ENCODE assay signal across 8 mouse cellular contexts in genomic region chr3:144628005-144628914, GRCm38 (mm10). TPM values are rescaled to one million over a fixed set of nuclear protein-coding genes. Genes with fewer than 3 reads are reported as not detected.
DNase-seq lines count a peak whose midpoint lies in the region; ATAC-seq and TF ChIP-seq lines count a peak whose summit lies in the region.
"Had no signal": no experiment of that assay in that cellular context is flagged by ENCODE, and none has a peak within 500 bp of the region (broad histone marks: within the 10 kb centered on the region; RNA-seq: fewer than 3 reads in every experiment).

No protein-coding gene starts in this region.

- peak; percentile 32 for DNase-seq in CD4-positive helper T cell, adult 2 months (ENCODE audit: low read depth, low spot score)
- DNase-seq in G1E (ENCODE audit: low spot score), result peak; percentile 73
- no peak for DNase-seq in embryo, embryonic 10.5 days (ENCODE audit: low spot score)
- DNase-seq in cerebellum, adult 8-10 months, result no peak
- DNase-seq in embryo, embryonic 10 days (ENCODE audit: low spot score), result no peak
- DNase-seq: lung, adult 18-20 months had no signal

- peaks cover 49% of the 10 kb centered on the region for H3K4me1 ChIP-seq in G1E (ENCODE audit: insufficient read depth, low read depth, low read length)
- peaks cover 57% of the 10 kb centered on the region for H3K4me1 ChIP-seq in erythroblast, embryonic 14.5 days (ENCODE audit: control insufficient read depth)

- H3K27me3 ChIP-seq in G1E (ENCODE audit: insufficient read depth, low read length), result no peaks in the 10 kb centered on the region
- no peaks in the 10 kb centered on the region for H3K27me3 ChIP-seq in erythroblast, embryonic 14.5 days (ENCODE audit: control insufficient read depth)

- peaks cover 2% of the 10 kb centered on the region; the same call in 1 of the 2 replicates for H3K9me3 ChIP-seq in G1E (replicated peaks)
- H3K9me3 ChIP-seq in erythroblast, embryonic 14.5 days (ENCODE audit: control insufficient read depth, low read length), result peaks cover 3% of the 10 kb centered on the region; the same call in 1 of the 2 replicates

- peaks cover 2% of the 10 kb centered on the region for H3K36me3 ChIP-seq in G1E (replicated peaks)
- H3K36me3 ChIP-seq in erythroblast, embryonic 14.5 days (ENCODE audit: control insufficient read depth), result peaks cover 18% of the 10 kb centered on the region

- peak; percentile 93 for ATAC-seq in G1E (ENCODE audit: extremely low read depth, insufficient number of reproducible peaks, low FRiP score, poor library complexity, severe bottlenecking)
- peak; percentile 68 for ATAC-seq in megakaryocyte, adult 5-6 weeks (ENCODE audit: poor library complexity, severe bottlenecking)

- no peak for TF ChIP-seq CTCF in G1E (IDR thresholded peaks at IDR 0.05; ENCODE audit: low read depth, low read length)

- H3K4me3 ChIP-seq in G1E (ENCODE audit: low read depth, low read length), result peak overlapping the region; percentile 55; the same call in 1 of the 2 replicates
- peak overlapping the region; percentile 54 for H3K4me3 ChIP-seq in erythroblast, embryonic 14.5 days (replicated peaks)

RNA-seq across cellular contexts. Expression of gene Selenof, which starts 58.2 kb away (rescaled TPM):
- total RNA-seq in G1E (2014; fragmentation: Nextera tagmentation) (314 and 354 TPM in 2 replicates), G1E (2017) (662 and 687 TPM in 2 replicates)
- 19.9 TPM in 2 replicates for polyA plus RNA-seq in G1E (2012)
- 1.8 and 2.4 TPM in 2 replicates for polyA plus RNA-seq in erythroblast, embryonic 14.5 days (2012)
- total RNA-seq in megakaryocyte, adult 5-6 weeks (2015), result 348 and 402 TPM in 2 replicates
- total RNA-seq in megakaryocyte, adult 5-6 weeks (2017), result 537 and 557 TPM in 2 replicates

RNA-seq across cellular contexts. Expression of gene Hs2st1, which starts 58.3 kb away (rescaled TPM):
- total RNA-seq in G1E (2014; fragmentation: Nextera tagmentation) (37.8 and 43.6 TPM in 2 replicates), G1E (2017) (36.1 and 40.6 TPM in 2 replicates)
- polyA plus RNA-seq in G1E (2012), result 6.1 and 7.6 TPM in 2 replicates
- 0.10 and 0.11 TPM in 2 replicates for polyA plus RNA-seq in erythroblast, embryonic 14.5 days (2012)
- 9.0 and 10.5 TPM in 2 replicates for total RNA-seq in megakaryocyte, adult 5-6 weeks (2015)
- total RNA-seq in megakaryocyte, adult 5-6 weeks (2017), result 9.8 and 10.9 TPM in 2 replicates

Comparison
In these comparisons a context has a peak if more than half of its experiments do, and no peak if none do; other contexts are left out.
1. DNase-seq: peak in CD4-positive helper T cell, adult 2 months (single experiment) and G1E (single experiment); none in embryo, embryonic 10.5 days (single experiment), cerebellum, adult 8-10 months (single experiment) and embryo, embryonic 10 days (single experiment).